Mouse (Mus musculus): ENCODE results near the gene March1.

DNA sequence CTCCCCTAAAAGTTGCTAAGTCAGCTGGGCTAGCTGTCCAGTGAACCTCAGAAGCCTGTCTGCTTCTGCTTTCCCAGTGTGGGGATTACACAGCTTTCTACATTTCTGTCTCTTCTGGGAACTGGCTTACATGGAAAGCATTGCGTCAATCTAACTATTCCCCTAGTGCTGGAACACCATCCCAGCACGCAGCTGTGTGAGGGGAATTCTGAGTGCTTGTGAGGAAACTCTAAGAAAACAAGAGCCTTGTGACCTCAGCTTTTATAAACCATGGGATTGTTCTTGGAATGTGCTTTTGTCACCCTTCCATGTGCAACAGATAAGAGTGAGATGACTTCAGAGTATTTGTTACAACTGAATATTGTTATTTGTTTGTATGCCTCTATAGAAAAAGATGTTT, 876.8 kb downstream of the March1 start:
- no peak for TF ChIP-seq POLR2A (IDR thresholded peaks at IDR 0.05; ENCODE audit: borderline replicate concordance, extremely low read depth, insufficient read depth, insufficient read length, poor library complexity, severe bottlenecking)
- TF ChIP-seq CTCF (IDR thresholded peaks at IDR 0.05; ENCODE audit: borderline replicate concordance, extremely low read depth, insufficient read depth, insufficient read length) = no peak
